Mouse (Mus musculus) megakaryocyte, embryonic 14.5 days (primary cell): ENCODE data around the gene Pkig.

Source experiments
- FLI1 ChIP-seq: IDR thresholded peaks from 2 replicates; pipeline ENCODE4 v1.6.1; 2012; ENCODE audit warnings: low read length, inconsistent platforms, mixed read lengths
- GATA1 ChIP-seq: IDR thresholded peaks from 3 replicates; pipeline ENCODE4 v1.6.1; 2012; ENCODE audit warnings: mixed read lengths, low read length, inconsistent platforms, borderline replicate concordance

DNA sequence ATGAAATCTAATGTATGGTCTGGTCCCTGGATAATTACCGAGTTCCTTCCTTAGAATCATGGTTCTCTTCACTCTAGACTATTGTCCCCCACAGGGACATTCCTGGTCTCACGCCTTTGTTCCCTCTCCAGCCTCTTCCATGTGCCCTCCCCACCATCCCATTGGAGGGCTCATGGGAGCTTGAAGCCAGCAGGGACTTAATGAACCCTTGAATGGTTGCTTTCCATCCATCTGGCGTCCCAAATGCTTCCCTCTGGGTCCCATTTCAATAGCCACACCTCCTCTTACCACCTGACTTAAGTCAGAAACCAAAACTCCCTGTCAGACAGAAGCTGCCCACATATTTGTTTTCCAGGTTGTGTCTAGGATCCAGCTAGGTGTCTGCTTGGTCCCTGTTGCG is 61.4 kb downstream of the Pkig start:
- TF ChIP-seq GATA1: no peak
- no peak for TF ChIP-seq FLI1
